Mouse (Mus musculus) intestine, postnatal 0 days (tissue): Measurements from ENCODE around the gene Tssk2. TPM values are rescaled to one million over a fixed set of nuclear protein-coding genes. Genes with fewer than 3 reads are reported as not detected.
A peak's percentile ranks its signal among the peaks of the same experiment; 100 is the strongest.

Experiments
- ATAC-seq: fragments of 200-750 bp; cut with Nextera tagmentation; 2 replicates; pipeline ENCODE4 v1.8.0; 2017; ENCODE audit warnings: mild to moderate bottlenecking, moderate TSS enrichment, moderate library complexity
- H3K27ac ChIP-seq: fragments of 300-500 bp; sonication (generic); 2 replicates; pipeline ENCODE4 v1.5.1; 2014; ENCODE audit warnings: mild to moderate bottlenecking, low read depth, low read length, moderate library complexity
- H3K27me3 ChIP-seq: fragments of 300-500 bp; sonication (generic); replicated peaks from 2 replicates; pipeline ENCODE4 v1.6.1; 2014; ENCODE audit warnings: low read length, mixed read lengths; ENCODE audit not compliant: control insufficient read depth, insufficient read depth
- H3K36me3 ChIP-seq: fragments of 300-500 bp; sonication (generic); 2 replicates; pipeline ENCODE4 v1.6.1; 2014; ENCODE audit warnings: mild to moderate bottlenecking, moderate library complexity; ENCODE audit not compliant: control insufficient read depth, insufficient read depth
- H3K4me1 ChIP-seq: fragments of 300-500 bp; sonication (generic); replicated peaks from 2 replicates; pipeline ENCODE4 v1.6.1; 2014; ENCODE audit warnings: antibody characterized with exemption, low read length, mixed read lengths; ENCODE audit not compliant: control insufficient read depth, insufficient read depth
- H3K4me2 ChIP-seq: fragments of 300-500 bp; sonication (generic); replicated peaks from 2 replicates; pipeline ENCODE4 v1.6.1; 2014; ENCODE audit warnings: low read depth, mild to moderate bottlenecking, moderate library complexity
- H3K4me3 ChIP-seq: fragments of 300-500 bp; sonication (generic); 2 replicates; pipeline ENCODE4 v1.5.1; 2014; ENCODE audit warnings: low read depth, low read length
- H3K9ac ChIP-seq: fragments of 300-500 bp; sonication (generic); 2 replicates; pipeline ENCODE4 v1.6.1; 2014; ENCODE audit warnings: mild to moderate bottlenecking, low read depth, low read length
- H3K9me3 ChIP-seq: fragments of 300-500 bp; sonication (generic); 2 replicates; pipeline ENCODE4 v1.6.1; 2016; ENCODE audit warnings: mixed run types; ENCODE audit not compliant: control insufficient read depth
- CTCF ChIP-seq: sonication (generic); IDR thresholded peaks from 2 replicates; pipeline ENCODE4 v1.5.1; 2016; ENCODE audit warnings: low read depth, mild to moderate bottlenecking, control low read depth, antibody characterized with exemption, moderate library complexity
- WGBS: fragments of 180-500 bp; shearing (Covaris S2); extraction: QIAGEN DNeasy Blood & Tissue Kit; methylation state at CpG from one replicate; pipeline ENCODE4 v1.1.7; 2014; 5-methylcytosine and 5-hydroxymethylcytosine counted together
- polyA plus RNA-seq: library from polyadenylated mRNA; unstranded; fragments of >200 nt; fragmentation: Nextera tagmentation; extraction: Ambion mirVana; gene quantifications from 2 replicates; pipeline ENCODE4 v1.2.1, GENCODE M21; 2015

Tssk2 gene
- polyA plus RNA-seq, 1 experiment from 2014 or later, result not detected

- no peak overlapping the region for H3K9ac ChIP-seq
- no peak overlapping the region for H3K27ac ChIP-seq
- H3K4me3 ChIP-seq, result no peak overlapping the region
- TF ChIP-seq CTCF, result no peak
- WGBS, result 23% methylated on average over 20 of the region's 20 CpGs
- H3K27me3 ChIP-seq, result peaks cover 28% of the 10 kb centered on the region
- peak overlapping the region; percentile 75; the same call in 1 of the 2 replicates for H3K4me2 ChIP-seq
- H3K9me3 ChIP-seq, result no peaks in the 10 kb centered on the region
- H3K36me3 ChIP-seq, result peaks cover 8% of the 10 kb centered on the region; the same call in 1 of the 2 replicates
- H3K4me1 ChIP-seq, result peaks cover 7% of the 10 kb centered on the region
- ATAC-seq, result no peak
Observed at GRCm38 (mm10) chr16:17920586-17920985, 22.1 kb downstream of the Tssk2 start.

- Histone ChIP-seq H3K4me3 (peak overlapping the region; percentile 63), H3K36me3 (peaks cover 16% of the 10 kb centered on the region; the same call in 1 of the 2 replicates), H3K4me2 (peak overlapping the region; percentile 75), H3K4me1 (peaks cover 7% of the 10 kb centered on the region), H3K27me3 (peaks cover 18% of the 10 kb centered on the region), H3K9ac (peak overlapping the region; percentile 74), H3K9me3 (no peaks in the 10 kb centered on the region), H3K27ac (peak overlapping the region; percentile 80)
- 1% methylated on average over 46 of the region's 47 CpGs for WGBS
- TF ChIP-seq CTCF, result peak; percentile 73
- peak; percentile 91 for ATAC-seq
Observed at GRCm38 (mm10) chr16:17921325-17922162, 23.1 kb downstream of the Tssk2 start.

GRCm38 (mm10) chr16:17922163-17922538 lies 23.7 kb downstream of the Tssk2 start:
- Histone ChIP-seq H3K27me3 (peaks cover 12% of the 10 kb centered on the region), H3K27ac (peak overlapping the region; percentile 80), H3K4me2 (peak overlapping the region; percentile 75), H3K9ac (peak overlapping the region; percentile 74), H3K4me3 (peak overlapping the region; percentile 63), H3K36me3 (peaks cover 17% of the 10 kb centered on the region; the same call in 1 of the 2 replicates), H3K4me1 (peaks cover 11% of the 10 kb centered on the region), H3K9me3 (no peaks in the 10 kb centered on the region)
- ATAC-seq, result peak; percentile 13
- no peak for TF ChIP-seq CTCF
- WGBS, result under 1% methylated on average over 14 of the region's 14 CpGs

DNA sequence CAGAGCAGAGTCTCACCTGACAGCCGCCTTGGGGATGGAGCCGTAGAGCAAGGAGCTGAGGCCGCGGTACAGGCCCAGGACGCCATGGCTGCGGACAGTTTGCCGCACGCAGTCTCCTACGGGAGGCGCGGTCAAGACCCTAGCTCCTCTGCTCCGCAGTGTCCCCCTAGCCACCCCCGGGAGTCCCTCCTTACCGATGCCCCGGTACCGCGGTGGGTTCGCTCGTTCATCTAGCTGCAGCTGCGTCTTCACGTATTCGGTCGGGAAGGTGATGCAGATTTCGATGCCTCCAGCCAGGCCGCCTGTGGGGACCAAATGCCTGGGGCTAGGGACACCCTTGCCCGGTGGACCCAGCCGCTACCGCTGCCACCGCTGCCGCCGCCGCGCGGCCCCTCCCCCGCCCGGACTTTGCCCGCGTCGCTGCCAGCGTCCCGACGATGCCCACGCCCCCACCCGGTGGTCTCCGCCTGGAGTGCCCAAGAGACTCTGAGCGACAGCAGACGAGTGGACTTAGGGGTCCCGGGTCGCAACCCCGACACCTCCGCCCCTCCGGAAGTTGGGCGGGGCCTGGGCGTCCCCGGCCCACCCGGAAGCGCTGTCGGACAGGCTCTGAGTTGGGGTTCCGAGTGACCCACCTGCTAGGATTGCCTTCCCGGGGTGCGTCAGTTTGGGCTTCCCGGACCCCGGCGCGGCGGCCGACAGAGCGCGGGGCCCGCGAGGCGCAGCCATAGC lies 29.1 kb downstream of the Tssk2 start:
- Histone ChIP-seq H3K27me3 (peaks cover 3% of the 10 kb centered on the region; the same call in 1 of the 2 replicates), H3K4me2 (peak overlapping the region; percentile 97), H3K36me3 (peaks cover 17% of the 10 kb centered on the region; the same call in 1 of the 2 replicates), H3K9ac (peak overlapping the region; percentile 76), H3K27ac (peak overlapping the region; percentile 98), H3K9me3 (no peaks in the 10 kb centered on the region), H3K4me1 (0 out of 2 replicates have a peak, but pooled peaks cover 4% of the 10 kb centered on the region), H3K4me3 (peak overlapping the region; percentile 86)
- TF ChIP-seq CTCF, result no peak
- ATAC-seq, result peak; percentile 12
- WGBS, result under 1% methylated on average over 72 of the region's 72 CpGs

GRCm38 (mm10) chr16:17928087-17928580 lies 29.7 kb downstream of the Tssk2 start, which contains the start of gene Slc25a1:
Slc25a1 (minus strand) TSS chr16:17928219.
- peak within 1 kb of the TSS; percentile 86 for H3K4me3 ChIP-seq
- no peaks in the 10 kb centered on the region for H3K9me3 ChIP-seq
- peaks cover 3% of the 10 kb centered on the region; the same call in 1 of the 2 replicates for H3K27me3 ChIP-seq
- peak; percentile 86 for ATAC-seq
- TF ChIP-seq CTCF, result no peak
- under 1% methylated on average over 47 of the region's 47 CpGs for WGBS
- H3K9ac ChIP-seq, result peak within 1 kb of the TSS; percentile 76
- H3K4me1 ChIP-seq, result 0 out of 2 replicates have a peak, but pooled peaks cover 4% of the 10 kb centered on the region
- H3K4me2 ChIP-seq, result peak within 1 kb of the TSS; percentile 97
- peak within 1 kb of the TSS; percentile 98 for H3K27ac ChIP-seq
- H3K36me3 ChIP-seq, result peaks cover 17% of the 10 kb centered on the region; the same call in 1 of the 2 replicates
